Mouse (Mus musculus): ENCODE results near the gene Sytl1. TPM values are rescaled to one million over a fixed set of nuclear protein-coding genes. Genes with fewer than 3 reads are reported as not detected.

Gene Sytl1
- polyA plus RNA-seq, 1 experiment: 45.2 TPM

DNA sequence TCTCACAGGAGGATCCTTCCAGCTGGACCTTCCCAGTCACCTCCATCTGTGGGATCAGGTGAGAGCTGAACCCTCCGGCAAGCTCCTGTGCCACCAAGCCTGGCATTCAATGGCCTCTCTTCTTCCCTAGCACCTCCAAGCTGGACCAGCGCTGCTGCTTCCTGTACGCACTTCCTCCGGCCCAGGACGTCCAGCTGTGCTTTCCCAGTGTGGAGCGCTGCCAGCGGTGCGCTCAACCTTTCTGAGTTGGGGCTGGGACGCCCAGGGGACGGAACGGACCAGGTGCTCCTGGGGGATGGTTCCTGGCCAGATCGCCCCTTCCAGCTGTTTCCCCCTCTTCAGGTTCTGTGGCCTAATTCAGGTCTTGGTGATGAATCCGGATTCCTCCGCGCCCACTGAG, 15.8 kb downstream of the Sytl1 start:
- TF ChIP-seq CTCF (IDR thresholded peaks at IDR 0.05; ENCODE audit: borderline replicate concordance, control insufficient read depth, extremely low read depth, insufficient read depth, low read length, poor library complexity) (no peak), POLR2A (IDR thresholded peaks at IDR 0.05; ENCODE audit: control insufficient read depth, extremely low read depth, insufficient read depth, low read length, poor library complexity) (no peak)
- H3K27me3 ChIP-seq (ENCODE audit: control insufficient read depth, insufficient read depth, low read length): no peaks in the 10 kb centered on the region
- H3K27ac ChIP-seq (ENCODE audit: control insufficient read depth, insufficient read depth, low read length): no peak overlapping the region
- no peaks in the 10 kb centered on the region for H3K36me3 ChIP-seq (ENCODE audit: control insufficient read depth, insufficient read depth, low read length)
- H3K4me1 ChIP-seq (replicated peaks; ENCODE audit: control insufficient read depth, insufficient read depth, low read length): peaks cover 30% of the 10 kb centered on the region
- no peak overlapping the region for H3K4me3 ChIP-seq (ENCODE audit: control insufficient read depth, insufficient read depth, low read length)
- WGBS: 93% methylated on average over 15 of the region's 15 CpGs
- no peak for DNase-seq

DNA sequence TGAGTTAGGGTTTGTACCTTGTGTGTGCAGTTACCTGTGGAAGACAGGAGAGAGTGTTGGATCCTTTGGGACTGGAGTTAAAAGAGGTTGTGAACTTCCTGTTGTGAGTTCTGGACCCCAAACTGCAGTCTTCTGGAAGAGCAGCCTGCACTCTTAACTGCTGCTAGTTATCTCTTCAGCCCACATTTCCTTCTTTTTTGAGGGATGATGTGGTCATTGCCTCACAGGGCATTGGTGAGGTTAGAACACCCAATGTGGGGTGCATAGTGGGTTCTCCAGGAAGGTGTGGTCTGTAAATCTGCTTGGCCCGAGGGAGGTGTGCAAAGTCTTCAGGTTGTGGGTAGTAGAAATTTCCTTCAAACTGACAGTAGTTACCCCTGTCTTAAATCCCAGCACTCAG, 18.6 kb downstream of the Sytl1 start:
- Histone ChIP-seq H3K36me3 (ENCODE audit: control insufficient read depth, insufficient read depth, low read length) (no peaks in the 10 kb centered on the region), H3K27me3 (ENCODE audit: control insufficient read depth, insufficient read depth, low read length) (no peaks in the 10 kb centered on the region), H3K27ac (ENCODE audit: control insufficient read depth, insufficient read depth, low read length) (no peak overlapping the region), H3K4me1 (replicated peaks; ENCODE audit: control insufficient read depth, insufficient read depth, low read length) (peaks cover 35% of the 10 kb centered on the region), H3K4me3 (ENCODE audit: control insufficient read depth, insufficient read depth, low read length) (no peak overlapping the region)
- TF ChIP-seq POLR2A (IDR thresholded peaks at IDR 0.05; ENCODE audit: control insufficient read depth, extremely low read depth, insufficient read depth, low read length, poor library complexity): no peak
- TF ChIP-seq CTCF (IDR thresholded peaks at IDR 0.05; ENCODE audit: borderline replicate concordance, control insufficient read depth, extremely low read depth, insufficient read depth, low read length, poor library complexity): no peak
- WGBS: 9% methylated on average over 1 of the region's 1 CpGs
- no peak for DNase-seq

DNA sequence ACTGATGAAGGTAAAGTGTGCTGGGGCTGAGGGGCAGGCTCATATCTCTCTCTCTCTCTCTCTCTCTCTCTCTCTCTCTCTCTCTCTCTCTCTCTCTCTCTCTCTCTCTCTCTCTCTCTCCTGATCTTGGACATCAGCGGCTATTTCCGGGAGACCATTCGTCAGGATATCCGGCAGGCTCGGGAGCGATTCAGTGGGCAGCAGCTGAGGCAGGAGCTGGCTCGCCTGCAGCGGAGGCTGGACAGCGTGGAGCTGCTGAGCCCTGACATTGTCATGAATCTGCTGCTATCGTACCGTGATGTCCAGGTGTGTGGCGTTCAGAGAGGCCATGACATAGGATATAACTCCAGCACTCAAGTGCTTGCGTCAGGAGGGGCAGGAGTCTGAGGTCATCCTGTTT, 19.4 kb downstream of the Sytl1 start:
- no peak for DNase-seq
- Histone ChIP-seq H3K27me3 (ENCODE audit: control insufficient read depth, insufficient read depth, low read length) (no peaks in the 10 kb centered on the region), H3K4me3 (ENCODE audit: control insufficient read depth, insufficient read depth, low read length) (no peak overlapping the region), H3K27ac (ENCODE audit: control insufficient read depth, insufficient read depth, low read length) (no peak overlapping the region), H3K4me1 (replicated peaks; ENCODE audit: control insufficient read depth, insufficient read depth, low read length) (peaks cover 35% of the 10 kb centered on the region), H3K36me3 (ENCODE audit: control insufficient read depth, insufficient read depth, low read length) (no peaks in the 10 kb centered on the region)
- 92% methylated on average over 13 of the region's 13 CpGs for WGBS
- TF ChIP-seq POLR2A (IDR thresholded peaks at IDR 0.05; ENCODE audit: control insufficient read depth, extremely low read depth, insufficient read depth, low read length, poor library complexity) (no peak), CTCF (IDR thresholded peaks at IDR 0.05; ENCODE audit: borderline replicate concordance, control insufficient read depth, extremely low read depth, insufficient read depth, low read length, poor library complexity) (no peak)

DNA sequence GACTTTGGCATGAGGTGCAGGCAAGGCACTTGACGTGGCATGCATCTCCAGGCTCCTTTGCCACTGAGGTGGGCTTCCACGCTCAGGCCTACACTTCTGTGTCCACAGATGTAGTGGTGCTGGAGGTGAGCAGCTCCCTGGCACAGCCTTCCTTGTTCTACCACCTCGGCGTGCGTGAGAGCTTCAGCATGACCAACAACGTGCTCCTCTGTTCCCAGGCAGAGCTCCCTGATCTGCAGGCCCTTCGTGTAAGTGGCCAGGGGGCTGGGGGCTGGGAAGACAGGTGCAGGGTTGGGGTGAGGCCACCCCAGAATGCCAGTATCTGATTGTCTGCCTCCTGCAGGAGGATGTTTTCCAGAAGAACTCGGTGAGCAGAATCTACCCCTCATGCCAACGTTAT, 20.2 kb downstream of the Sytl1 start:
- 90% methylated on average over 9 of the region's 9 CpGs for WGBS
- Histone ChIP-seq H3K4me1 (replicated peaks; ENCODE audit: control insufficient read depth, insufficient read depth, low read length) (peaks cover 42% of the 10 kb centered on the region), H3K27ac (ENCODE audit: control insufficient read depth, insufficient read depth, low read length) (no peak overlapping the region)

DNA sequence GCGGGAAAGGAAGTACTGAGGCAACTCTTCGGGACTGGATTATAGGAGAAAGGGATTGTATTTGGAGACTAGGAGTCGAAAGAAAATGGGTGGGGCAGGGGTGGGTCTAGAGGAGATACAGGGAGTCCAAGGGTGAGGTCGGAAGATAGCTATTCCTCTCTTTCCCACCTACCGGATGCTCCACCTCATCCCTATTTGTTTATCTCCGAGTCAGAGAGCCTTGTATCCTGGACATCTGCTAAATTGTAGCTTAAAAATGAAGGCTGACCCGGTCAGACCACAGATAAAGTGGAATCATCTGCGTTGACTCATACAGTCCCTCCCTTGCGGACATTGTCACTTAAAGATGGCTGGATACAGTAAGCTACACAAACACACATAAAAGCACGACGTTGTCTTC, 21.0 kb downstream of the Sytl1 start:
- Histone ChIP-seq H3K27ac (ENCODE audit: control insufficient read depth, insufficient read depth, low read length) (no peak overlapping the region), H3K36me3 (ENCODE audit: control insufficient read depth, insufficient read depth, low read length) (no peaks in the 10 kb centered on the region), H3K27me3 (ENCODE audit: control insufficient read depth, insufficient read depth, low read length) (no peaks in the 10 kb centered on the region), H3K4me1 (replicated peaks; ENCODE audit: control insufficient read depth, insufficient read depth, low read length) (peaks cover 44% of the 10 kb centered on the region), H3K4me3 (ENCODE audit: control insufficient read depth, insufficient read depth, low read length) (no peak overlapping the region)
- 61% methylated on average over 11 of the region's 11 CpGs for WGBS
- no peak for DNase-seq
- TF ChIP-seq CTCF (IDR thresholded peaks at IDR 0.05; ENCODE audit: borderline replicate concordance, control insufficient read depth, extremely low read depth, insufficient read depth, low read length, poor library complexity): no peak
- no peak for TF ChIP-seq POLR2A (IDR thresholded peaks at IDR 0.05; ENCODE audit: control insufficient read depth, extremely low read depth, insufficient read depth, low read length, poor library complexity)

More for the DNA sequence above, 20.2 kb downstream of the Sytl1 start:
- TF ChIP-seq POLR2A (IDR thresholded peaks at IDR 0.05; ENCODE audit: control insufficient read depth, extremely low read depth, insufficient read depth, low read length, poor library complexity) (no peak), CTCF (IDR thresholded peaks at IDR 0.05; ENCODE audit: borderline replicate concordance, control insufficient read depth, extremely low read depth, insufficient read depth, low read length, poor library complexity) (no peak)
- no peak for DNase-seq
- Histone ChIP-seq H3K27me3 (ENCODE audit: control insufficient read depth, insufficient read depth, low read length) (no peaks in the 10 kb centered on the region), H3K36me3 (ENCODE audit: control insufficient read depth, insufficient read depth, low read length) (no peaks in the 10 kb centered on the region), H3K4me3 (ENCODE audit: control insufficient read depth, insufficient read depth, low read length) (no peak overlapping the region)

DNA sequence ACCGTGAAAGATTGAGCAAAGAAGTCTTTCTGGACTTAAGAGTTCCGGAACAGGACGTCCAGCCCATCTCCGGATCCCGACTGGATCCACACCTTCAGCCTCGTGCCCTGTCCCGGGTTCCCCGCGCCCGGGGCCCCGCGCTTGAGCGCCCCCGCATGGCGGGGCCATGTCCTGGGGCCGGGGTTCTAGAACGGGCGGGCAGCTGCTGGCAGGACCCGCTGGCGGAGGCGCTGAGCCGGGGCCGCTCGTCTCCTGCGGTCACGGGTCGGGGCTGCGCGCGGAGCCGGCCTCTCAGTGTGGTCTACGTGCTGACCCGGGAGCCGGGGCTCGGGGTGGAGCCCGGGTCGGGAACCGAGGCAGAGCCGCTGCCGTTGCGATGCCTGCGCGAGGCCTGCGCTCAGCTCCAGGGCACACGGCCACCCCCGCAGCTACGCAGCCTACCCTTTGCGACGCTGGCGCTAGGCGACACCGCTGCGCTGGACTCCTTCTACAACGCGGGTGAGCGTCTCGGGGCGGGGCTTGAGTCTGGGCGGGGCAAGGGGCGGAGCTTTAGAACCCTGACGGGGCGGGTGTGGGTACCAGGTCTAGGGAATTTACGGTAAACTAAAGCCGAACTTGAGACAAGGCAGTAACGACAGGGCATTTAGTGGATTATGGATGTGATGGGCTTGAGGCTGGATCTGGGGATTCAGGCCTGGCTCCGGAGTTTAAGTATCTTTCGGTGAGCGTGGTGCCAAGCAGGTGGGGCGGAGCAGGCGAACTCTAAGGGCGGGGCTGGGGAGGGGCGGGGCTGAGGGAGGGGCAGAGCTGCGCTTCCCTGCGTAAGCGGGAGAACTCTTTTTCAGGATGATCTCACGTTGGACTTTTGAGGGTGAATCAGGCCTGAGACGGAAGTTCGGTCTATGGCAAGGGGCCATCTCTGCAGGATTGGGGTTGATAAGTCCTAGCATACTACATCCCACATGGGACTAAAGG, 21.7 kb downstream of the Sytl1 start:
- H3K27ac ChIP-seq (ENCODE audit: control insufficient read depth, insufficient read depth, low read length): no peak overlapping the region
- H3K4me3 ChIP-seq (ENCODE audit: control insufficient read depth, insufficient read depth, low read length): peak overlapping the region; percentile 70
- peaks cover 39% of the 10 kb centered on the region for H3K4me1 ChIP-seq (replicated peaks; ENCODE audit: control insufficient read depth, insufficient read depth, low read length)
- TF ChIP-seq CTCF (IDR thresholded peaks at IDR 0.05; ENCODE audit: borderline replicate concordance, control insufficient read depth, extremely low read depth, insufficient read depth, low read length, poor library complexity) (peak; percentile 64; the same call in 1 of the 2 replicates), POLR2A (IDR thresholded peaks at IDR 0.05; ENCODE audit: control insufficient read depth, extremely low read depth, insufficient read depth, low read length, poor library complexity) (peak; percentile 55)
- under 1% methylated on average over 78 of the region's 78 CpGs for WGBS
- peak; percentile 88 for DNase-seq
- no peaks in the 10 kb centered on the region for H3K36me3 ChIP-seq (ENCODE audit: control insufficient read depth, insufficient read depth, low read length)
- H3K27me3 ChIP-seq (ENCODE audit: control insufficient read depth, insufficient read depth, low read length): no peaks in the 10 kb centered on the region

Data from thymus, adult 2 months (tissue).